Mouse (Mus musculus) lung, adult 2 months (tissue): ENCODE data around the gene Olfr92. TPM values are rescaled to one million over a fixed set of nuclear protein-coding genes. Genes with fewer than 3 reads are reported as not detected.

Experiments used
- DNase-seq: peaks from one replicate; pipeline ENCODE4 v3.0.0; 2022
- H3K4me1 ChIP-seq: fragments of 200-500 bp; 2 replicates; pipeline ENCODE4 v1.6.1; 2011; ENCODE audit warnings: low read length; ENCODE audit not compliant: control insufficient read depth, insufficient read depth
- H3K4me3 ChIP-seq: fragments of 200-500 bp; replicated peaks from 2 replicates; pipeline ENCODE3; 2011; ENCODE audit warnings: low read depth, mild to moderate bottlenecking, control low read depth, low read length; ENCODE audit errors: extremely low read depth
- CTCF ChIP-seq: fragments of 200-500 bp; IDR thresholded peaks from 2 replicates; pipeline ENCODE4 v1.5.1; 2011; ENCODE audit warnings: mild to moderate bottlenecking, low read length, control low read depth; ENCODE audit not compliant: insufficient read depth
- POLR2A ChIP-seq: fragments of 200-500 bp; IDR thresholded peaks from 2 replicates; pipeline ENCODE4 v1.6.1; 2011; ENCODE audit warnings: low read depth, mild to moderate bottlenecking, control low read depth, low read length, borderline replicate concordance; ENCODE audit errors: extremely low read depth
- WGBS: fragments of 180-500 bp; shearing (Covaris S2); methylation state at CpG from one replicate; pipeline ENCODE4 v1.1.7; 2018; 5-methylcytosine and 5-hydroxymethylcytosine counted together
- polyA plus RNA-seq: library from polyadenylated mRNA; depleted of rRNA; stranded (reverse); fragments of >200 nt; gene quantifications from 2 replicates; pipeline ENCODE4 v1.2.3, GENCODE M21; 2012; rRNA removed

Gene Olfr92
- polyA plus RNA-seq, 1 experiment, result not detected

GRCm38 (mm10) chr17:37063686-37064495 lies 56.0 kb downstream of the Olfr92 start:
- no peak for TF ChIP-seq POLR2A
- TF ChIP-seq CTCF, result no peak
- Histone ChIP-seq H3K4me3 (no peak overlapping the region), H3K4me1 (no peaks in the 10 kb centered on the region)
- no peak for DNase-seq
- WGBS, result 74% methylated on average over 11 of the region's 11 CpGs

- no peak for DNase-seq
- WGBS, result 80% methylated on average over 10 of the region's 10 CpGs
- TF ChIP-seq CTCF (no peak), POLR2A (no peak)
Measured at GRCm38 (mm10) chr17:37063063-37063462, 56.8 kb downstream of the Olfr92 start.

GRCm38 (mm10) chr17:37062101-37062641 lies 57.7 kb downstream of the Olfr92 start:
- Histone ChIP-seq H3K4me3 (no peak overlapping the region), H3K4me1 (no peaks in the 10 kb centered on the region)
- 83% methylated on average over 10 of the region's 10 CpGs for WGBS
- no peak for TF ChIP-seq CTCF
- TF ChIP-seq POLR2A, result no peak
- no peak for DNase-seq

More at GRCm38 (mm10) chr17:37063063-37063462, 56.8 kb downstream of the Olfr92 start:
- no peak overlapping the region for H3K4me3 ChIP-seq
- H3K4me1 ChIP-seq, result no peaks in the 10 kb centered on the region

- no peaks in the 10 kb centered on the region for H3K4me1 ChIP-seq
- DNase-seq, result no peak
- WGBS, result 75% methylated on average over 3 of the region's 3 CpGs
- no peak for TF ChIP-seq CTCF
- no peak for TF ChIP-seq POLR2A
- H3K4me3 ChIP-seq, result no peak overlapping the region
Measured at GRCm38 (mm10) chr17:37061435-37061834, 58.5 kb downstream of the Olfr92 start.

Other genes with a start within 250 kb of the Olfr92 start
- 0.17 TPM in 2 replicates for gene Trim40, start 230.0 kb downstream of the Olfr92 start, polyA plus RNA-seq
- gene Trim31, start 222.0 kb downstream of the Olfr92 start, polyA plus RNA-seq, result 0.10 TPM in 1 of 2 replicates, not detected in the other
- 34.4 and 42.1 TPM in 2 replicates for gene Rnf39, start 177.2 kb downstream of the Olfr92 start, polyA plus RNA-seq
- 42.8 and 58.3 TPM in 2 replicates for gene Ppp1r11, start 168.3 kb downstream of the Olfr92 start, polyA plus RNA-seq
- gene Znrd1, start 161.5 kb downstream of the Olfr92 start, polyA plus RNA-seq, result 23.8 and 30.3 TPM in 2 replicates
- 1.1 and 1.4 TPM in 2 replicates for gene Znrd1as, start 161.5 kb downstream of the Olfr92 start, polyA plus RNA-seq
- gene 2410137M14Rik, start 138.9 kb downstream of the Olfr92 start, polyA plus RNA-seq, result 0.14 and 0.18 TPM in 2 replicates
- 0.58 and 1.2 TPM in 2 replicates for gene H2-M5, start 130.6 kb downstream of the Olfr92 start, polyA plus RNA-seq
- gene Zfp57, start 118.9 kb downstream of the Olfr92 start, polyA plus RNA-seq, result 12.8 and 21.6 TPM in 2 replicates
- not detected in 2 replicates for gene Mog, start 96.7 kb downstream of the Olfr92 start, polyA plus RNA-seq
- gene Gabbr1, start 74.1 kb downstream of the Olfr92 start, polyA plus RNA-seq, result 38.0 and 46.1 TPM in 2 replicates
- not detected in 2 replicates for gene Olfr90, start 31.6 kb downstream of the Olfr92 start, polyA plus RNA-seq
- not detected in 2 replicates for gene Olfr91, start 21.8 kb downstream of the Olfr92 start, polyA plus RNA-seq
- not detected in 2 replicates for gene Olfr93, start 41.4 kb upstream of the Olfr92 start, polyA plus RNA-seq
- gene Ubd, start 73.8 kb upstream of the Olfr92 start, polyA plus RNA-seq, result not detected in 2 replicates
- not detected in 2 replicates for gene Olfr94, start 80.9 kb upstream of the Olfr92 start, polyA plus RNA-seq
- not detected in 2 replicates for gene Olfr95, start 93.0 kb upstream of the Olfr92 start, polyA plus RNA-seq
- gene Olfr96, start 100.1 kb upstream of the Olfr92 start, polyA plus RNA-seq, result not detected in 2 replicates
- not detected in 2 replicates for gene Olfr97, start 117.2 kb upstream of the Olfr92 start, polyA plus RNA-seq
- not detected in 2 replicates for gene Olfr98, start 143.7 kb upstream of the Olfr92 start, polyA plus RNA-seq
- gene H2-M3, start 150.1 kb upstream of the Olfr92 start, polyA plus RNA-seq, result 14.5 and 14.6 TPM in 2 replicates
- gene Olfr99, start 163.4 kb upstream of the Olfr92 start, polyA plus RNA-seq, result not detected in 2 replicates
- not detected in 2 replicates for gene Olfr101, start 184.2 kb upstream of the Olfr92 start, polyA plus RNA-seq
- not detected in 2 replicates for gene Olfr102, start 197.0 kb upstream of the Olfr92 start, polyA plus RNA-seq
- not detected in 2 replicates for gene Olfr103, start 219.6 kb upstream of the Olfr92 start, polyA plus RNA-seq
- gene Olfr104-ps, start 239.5 kb upstream of the Olfr92 start, polyA plus RNA-seq, result not detected in 2 replicates